Mouse (Mus musculus): ENCODE results near the gene Mfsd7a.

The Mfsd7a gene

DNA sequence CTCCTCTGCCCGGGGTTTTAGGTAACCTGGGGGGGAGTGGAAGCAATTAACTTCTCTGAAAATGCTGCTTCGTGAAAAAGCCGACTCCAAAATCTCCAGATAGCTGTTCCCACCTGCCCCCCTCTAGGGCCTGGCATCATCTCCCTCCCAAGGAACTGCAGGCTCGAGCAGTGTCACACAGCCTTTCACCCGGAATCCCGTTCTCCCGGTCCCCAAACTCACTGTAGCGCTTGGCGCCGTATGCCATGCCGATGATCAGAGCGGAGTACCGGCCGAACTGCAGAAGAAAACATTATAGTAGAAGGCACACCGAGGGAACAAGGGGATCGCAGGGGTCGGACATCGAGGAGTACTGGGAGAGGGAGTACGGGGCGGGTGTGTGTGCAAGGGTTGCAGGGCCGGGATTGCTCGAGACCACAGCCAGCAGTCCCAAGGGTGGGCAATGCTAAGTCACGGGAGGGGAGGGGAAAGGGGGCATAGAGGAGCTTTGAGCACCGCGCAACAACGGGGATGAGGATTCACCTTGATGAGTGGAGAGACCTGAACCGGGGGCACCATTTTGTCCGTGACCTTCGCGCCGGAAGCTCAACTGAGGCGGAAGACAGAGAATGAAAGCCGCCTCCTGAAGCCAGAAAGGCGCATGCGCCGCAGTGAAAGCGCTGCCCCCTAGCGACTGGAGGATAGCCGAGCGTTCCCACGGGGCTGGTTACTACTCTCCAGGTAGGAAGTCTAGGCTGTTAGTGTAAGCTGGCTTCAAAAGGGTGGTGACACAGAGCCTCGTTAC lies 14.7 kb downstream of the Mfsd7a start, which contains the start of gene Atp5k:
Atp5k (minus strand) TSS at position 645 of the 784 bp plus-strand sequence.
- DNase-seq (ENCODE audit: low read depth, low spot score), result peak; percentile 94

DNA sequence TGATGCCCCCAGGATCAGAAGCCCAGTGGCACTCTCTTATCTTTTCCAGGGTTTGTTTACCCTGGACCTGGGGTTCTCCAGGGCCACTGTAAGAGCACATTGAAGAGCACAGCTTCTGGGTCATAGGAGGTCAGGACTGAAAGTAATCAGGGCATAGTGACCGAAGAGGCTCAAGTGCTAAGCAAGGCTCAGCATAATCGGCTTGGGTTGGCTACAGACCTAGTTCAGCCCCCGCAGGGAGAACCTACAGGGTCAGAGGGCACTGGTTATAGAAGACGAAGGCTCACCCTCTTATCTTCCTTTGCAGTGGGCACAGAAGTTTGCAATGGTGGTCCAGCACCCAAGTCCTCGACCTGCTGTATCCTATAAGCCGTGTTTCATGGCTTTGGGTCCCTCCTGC lies 17.5 kb downstream of the Mfsd7a start:
- no peak for DNase-seq (ENCODE audit: low read depth, low spot score)

GRCm38 (mm10) chr5:108427186-108427585 lies 21.5 kb downstream of the Mfsd7a start:
- DNase-seq (ENCODE audit: low read depth, low spot score), result peak; percentile 25

DNA sequence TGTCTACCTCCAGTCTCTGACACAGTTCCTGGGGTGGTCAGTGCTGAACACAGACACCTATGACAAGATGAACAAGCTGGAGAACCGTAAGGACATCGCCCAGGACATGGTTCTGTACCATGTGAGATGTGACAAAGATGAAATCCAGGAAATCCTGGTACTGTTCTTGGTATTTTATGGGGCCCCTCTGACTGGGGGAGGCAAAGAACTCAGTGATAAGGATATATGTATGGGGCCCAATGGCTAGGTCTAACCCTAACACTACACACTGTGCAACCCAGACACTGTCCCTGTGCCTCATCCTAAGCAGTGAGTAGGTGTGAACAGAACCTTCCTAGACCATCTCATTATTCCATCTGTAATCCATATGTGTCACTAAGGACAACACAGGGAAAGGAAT lies 25.3 kb downstream of the Mfsd7a start:
- no peak for DNase-seq (ENCODE audit: low read depth, low spot score)

DNA sequence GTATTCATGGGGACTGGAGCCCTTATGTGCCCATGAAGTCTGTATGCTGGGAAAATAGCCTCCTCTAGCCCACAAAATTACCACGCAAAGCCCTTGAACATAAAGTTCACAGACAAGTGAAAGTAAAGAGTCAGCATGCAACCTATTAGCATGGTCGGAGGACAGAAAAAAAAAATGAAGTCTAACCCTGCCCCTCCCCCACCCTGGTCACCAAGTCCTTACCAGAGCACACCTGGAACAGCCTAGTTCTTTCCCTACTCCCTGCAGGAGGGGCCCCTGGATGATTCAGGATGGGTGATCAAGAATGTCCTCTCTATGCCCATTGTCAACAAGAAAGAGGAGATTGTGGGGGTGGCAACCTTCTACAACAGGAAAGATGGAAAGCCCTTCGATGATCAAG lies 25.9 kb downstream of the Mfsd7a start:
- DNase-seq (ENCODE audit: low read depth, low spot score), result no peak

DNA sequence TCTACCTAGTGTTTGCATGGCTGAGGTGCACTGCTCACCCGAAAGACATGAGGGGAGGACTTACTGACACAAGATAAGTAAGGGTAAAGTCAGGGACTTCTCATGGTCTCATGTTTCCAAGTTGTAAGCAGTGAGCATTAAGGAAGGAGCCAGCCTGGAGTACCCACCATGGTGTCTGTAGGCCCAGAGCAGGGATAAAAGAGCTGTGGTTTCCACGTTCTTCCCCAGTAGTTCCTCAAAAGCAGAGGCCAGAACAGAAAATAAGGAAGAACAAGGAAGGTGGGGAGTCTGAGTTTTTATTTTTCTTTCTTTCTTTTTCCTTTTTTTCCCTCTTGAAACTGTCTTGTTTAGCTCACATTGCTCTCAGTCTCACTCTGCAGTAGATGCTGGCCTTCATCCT lies 34.0 kb downstream of the Mfsd7a start:
- DNase-seq (ENCODE audit: low read depth, low spot score), result no peak

DNA sequence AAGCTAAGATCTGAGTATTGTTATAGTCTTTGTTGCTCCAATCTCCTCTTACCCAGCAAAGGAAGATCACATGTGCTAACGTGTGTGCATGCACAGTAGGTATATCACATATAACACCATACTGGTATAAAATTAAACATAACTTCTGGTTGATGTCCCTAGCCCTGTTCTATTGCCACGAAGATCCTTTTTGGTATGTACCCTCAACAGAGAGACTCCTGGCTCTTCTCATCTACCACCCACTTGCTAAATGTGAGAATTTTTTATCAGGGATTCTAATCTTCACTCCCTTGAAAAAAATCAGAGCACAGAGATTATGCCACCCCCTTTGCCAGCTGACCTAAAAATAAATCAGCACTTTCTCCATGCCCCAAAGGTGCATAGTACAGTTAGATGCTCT lies 41.7 kb downstream of the Mfsd7a start:
- no peak for DNase-seq (ENCODE audit: low read depth, low spot score)

DNA sequence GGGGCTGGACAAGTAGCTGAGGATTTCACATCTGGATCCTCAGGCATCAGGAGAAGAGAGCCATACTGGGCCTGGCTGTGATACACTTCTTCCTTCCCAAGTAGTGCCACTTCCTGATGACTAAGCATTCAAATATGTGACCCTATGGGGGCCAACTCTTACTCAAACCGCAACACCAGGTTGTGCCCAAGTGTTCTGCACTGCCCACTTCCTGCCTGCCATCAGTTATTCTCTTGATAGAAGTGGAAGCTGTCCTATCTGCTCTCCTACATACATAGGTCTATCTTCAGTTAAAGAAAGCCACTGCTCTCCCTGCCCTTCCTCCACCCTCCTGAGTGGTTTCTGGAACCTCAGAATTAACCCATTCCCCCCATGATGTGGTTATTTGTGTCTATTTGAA lies 43.2 kb downstream of the Mfsd7a start:
- DNase-seq (ENCODE audit: low read depth, low spot score), result no peak

GRCm38 (mm10) chr5:108403453-108403852 lies 45.2 kb downstream of the Mfsd7a start:
- DNase-seq (ENCODE audit: low read depth, low spot score), result no peak
